Mouse (Mus musculus): ENCODE results near the gene Ggps1. TPM values are rescaled to one million over a fixed set of nuclear protein-coding genes. Genes with fewer than 3 reads are reported as not detected.

Gene Ggps1
- polyA plus RNA-seq, 2 experiments, result 35.9 to 48.2 TPM

DNA sequence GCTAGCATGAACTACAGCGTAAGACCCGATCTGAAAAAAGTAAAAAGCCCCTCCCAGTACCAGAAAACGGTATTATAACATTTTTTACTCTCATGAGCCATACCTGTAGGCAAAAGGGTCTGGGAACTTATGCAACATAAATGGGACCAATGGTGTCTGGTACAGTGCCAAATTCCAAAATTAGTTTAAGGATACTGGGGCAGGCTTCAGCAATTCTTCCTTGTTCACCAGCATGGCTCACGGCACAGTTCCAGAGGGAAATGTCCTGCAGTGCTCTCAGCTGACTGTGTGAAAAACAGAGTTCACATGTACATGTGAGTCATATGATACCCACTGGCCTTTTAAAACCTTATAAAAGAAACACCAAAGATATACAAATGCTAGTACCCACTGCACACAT is 48.7 kb downstream of the Ggps1 start:
- H3K27me3 ChIP-seq (ENCODE audit: control insufficient read depth, insufficient read depth, low read length), result no peaks in the 10 kb centered on the region
- ATAC-seq (ENCODE audit: low FRiP score, low read depth) (no peak), DNase-seq (ENCODE audit: low spot score) (no peak)
- peaks cover 65% of the 10 kb centered on the region for H3K36me3 ChIP-seq (ENCODE audit: control insufficient read depth, insufficient read depth, low read length)
- no peak overlapping the region for H3K9ac ChIP-seq (ENCODE audit: low read depth, low read length, severe bottlenecking)
- H3K4me2 ChIP-seq (replicated peaks; ENCODE audit: low read depth, low read length, severe bottlenecking), result no peak overlapping the region
- H3K4me1 ChIP-seq (ENCODE audit: control insufficient read depth, insufficient read depth, low read length), result no peaks in the 10 kb centered on the region
- H3K27ac ChIP-seq (replicated peaks; ENCODE audit: low read depth, low read length), result no peak overlapping the region
- no peak overlapping the region for H3K4me3 ChIP-seq (replicated peaks; ENCODE audit: low read length)
- TF ChIP-seq POLR2A (IDR thresholded peaks at IDR 0.05; ENCODE audit: borderline replicate concordance, extremely low read depth, insufficient read depth, insufficient read length), result no peak
- 83% methylated on average over 4 of the region's 4 CpGs for WGBS
- no peaks in the 10 kb centered on the region for H3K9me3 ChIP-seq (ENCODE audit: control insufficient read depth, low read length)

DNA sequence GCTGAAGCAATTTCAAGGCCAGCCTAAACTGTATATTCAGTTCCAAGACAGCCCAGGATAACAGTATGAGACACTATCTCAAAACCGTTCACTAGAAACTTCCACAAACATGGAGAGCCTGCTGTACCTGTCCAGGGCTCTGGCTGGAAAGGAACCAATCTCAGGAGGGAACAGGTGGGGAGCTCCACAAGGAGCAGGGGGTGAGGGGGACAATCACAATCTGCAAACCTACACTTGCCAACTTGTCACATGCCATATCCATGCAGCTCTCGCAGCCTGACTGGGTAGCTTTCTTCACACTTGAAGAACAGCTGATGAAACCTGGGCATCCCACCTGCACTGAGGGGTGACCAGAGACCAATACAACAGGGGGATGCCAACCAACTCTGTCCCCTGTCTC is 49.3 kb downstream of the Ggps1 start:
- Histone ChIP-seq H3K27me3 (ENCODE audit: control insufficient read depth, insufficient read depth, low read length) (no peaks in the 10 kb centered on the region), H3K4me1 (ENCODE audit: control insufficient read depth, insufficient read depth, low read length) (no peaks in the 10 kb centered on the region), H3K9ac (ENCODE audit: low read depth, low read length, severe bottlenecking) (no peak overlapping the region), H3K9me3 (ENCODE audit: control insufficient read depth, low read length) (no peaks in the 10 kb centered on the region), H3K36me3 (ENCODE audit: control insufficient read depth, insufficient read depth, low read length) (peaks cover 66% of the 10 kb centered on the region), H3K4me3 (replicated peaks; ENCODE audit: low read length) (no peak overlapping the region), H3K27ac (replicated peaks; ENCODE audit: low read depth, low read length) (no peak overlapping the region), H3K4me2 (replicated peaks; ENCODE audit: low read depth, low read length, severe bottlenecking) (no peak overlapping the region)
- 95% methylated on average over 2 of the region's 2 CpGs for WGBS
- no peak for ATAC-seq (ENCODE audit: low FRiP score, low read depth)
- TF ChIP-seq POLR2A (IDR thresholded peaks at IDR 0.05; ENCODE audit: borderline replicate concordance, extremely low read depth, insufficient read depth, insufficient read length), result no peak
- DNase-seq (ENCODE audit: low spot score), result no peak

DNA sequence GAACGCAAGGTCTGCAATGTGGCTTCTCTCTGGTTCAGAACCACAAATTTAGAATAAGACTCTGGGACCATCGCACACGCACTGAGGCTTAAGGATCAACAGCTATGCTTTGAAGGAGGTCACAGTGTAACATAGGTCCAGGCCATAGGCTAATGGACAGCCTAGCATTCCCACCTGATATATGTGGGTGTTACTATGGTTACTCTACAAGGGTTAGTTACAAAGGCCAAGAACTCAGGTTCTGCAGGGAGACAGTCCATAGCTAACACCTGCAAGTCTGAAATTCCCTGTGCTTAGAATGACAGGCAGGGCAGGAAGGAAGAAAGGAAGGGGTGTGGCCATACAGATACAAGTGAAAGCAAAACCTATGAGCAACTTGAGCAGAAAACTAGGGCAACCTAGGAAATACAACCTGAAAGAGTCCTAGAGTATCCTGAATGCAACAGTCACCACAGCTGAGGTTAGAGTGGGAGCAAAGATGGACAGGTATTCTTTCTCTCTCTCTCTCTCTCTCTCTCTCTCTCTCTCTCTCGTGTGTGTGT is 51.8 kb downstream of the Ggps1 start:
- no peak overlapping the region for H3K27ac ChIP-seq (replicated peaks; ENCODE audit: low read depth, low read length)
- H3K9ac ChIP-seq (ENCODE audit: low read depth, low read length, severe bottlenecking), result no peak overlapping the region
- DNase-seq (ENCODE audit: low spot score) (no peak), ATAC-seq (ENCODE audit: low FRiP score, low read depth) (no peak)
- H3K9me3 ChIP-seq (ENCODE audit: control insufficient read depth, low read length), result no peaks in the 10 kb centered on the region
- no peak overlapping the region for H3K4me2 ChIP-seq (replicated peaks; ENCODE audit: low read depth, low read length, severe bottlenecking)
- no peak overlapping the region for H3K4me3 ChIP-seq (replicated peaks; ENCODE audit: low read length)
- 94% methylated on average over 4 of the region's 4 CpGs for WGBS
- H3K4me1 ChIP-seq (ENCODE audit: control insufficient read depth, insufficient read depth, low read length), result no peaks in the 10 kb centered on the region
- no peak for TF ChIP-seq POLR2A (IDR thresholded peaks at IDR 0.05; ENCODE audit: borderline replicate concordance, extremely low read depth, insufficient read depth, insufficient read length)
- H3K36me3 ChIP-seq (ENCODE audit: control insufficient read depth, insufficient read depth, low read length), result peaks cover 64% of the 10 kb centered on the region
- no peaks in the 10 kb centered on the region for H3K27me3 ChIP-seq (ENCODE audit: control insufficient read depth, insufficient read depth, low read length)

DNA sequence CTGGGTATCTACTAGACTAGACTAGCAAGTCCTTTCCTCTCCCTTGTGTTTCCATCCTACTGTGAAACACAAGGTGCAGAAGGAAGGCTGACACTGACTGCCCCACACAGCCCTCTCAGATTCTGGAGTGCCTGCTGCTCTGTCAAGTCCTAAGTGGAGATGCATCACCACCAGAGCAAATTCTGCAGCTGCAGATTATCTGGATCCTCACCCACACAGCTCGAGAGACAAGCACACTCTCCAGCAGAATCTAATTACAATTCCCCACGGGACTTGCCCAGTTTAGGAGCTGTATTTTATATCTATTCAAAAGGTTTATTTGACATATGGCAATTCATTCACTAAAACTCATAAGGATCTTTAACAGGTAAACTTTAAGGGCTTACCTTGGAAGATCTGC is 57.2 kb downstream of the Ggps1 start:
- no peaks in the 10 kb centered on the region for H3K27me3 ChIP-seq (ENCODE audit: control insufficient read depth, insufficient read depth, low read length)
- no peak overlapping the region for H3K27ac ChIP-seq (replicated peaks; ENCODE audit: low read depth, low read length)
- no peak overlapping the region for H3K9ac ChIP-seq (ENCODE audit: low read depth, low read length, severe bottlenecking)
- H3K9me3 ChIP-seq (ENCODE audit: control insufficient read depth, low read length), result no peaks in the 10 kb centered on the region
- 55% methylated on average over 2 of the region's 2 CpGs for WGBS
- ATAC-seq (ENCODE audit: low FRiP score, low read depth), result no peak
- no peak overlapping the region for H3K4me2 ChIP-seq (replicated peaks; ENCODE audit: low read depth, low read length, severe bottlenecking)
- H3K36me3 ChIP-seq (ENCODE audit: control insufficient read depth, insufficient read depth, low read length), result peaks cover 61% of the 10 kb centered on the region
- no peak for TF ChIP-seq POLR2A (IDR thresholded peaks at IDR 0.05; ENCODE audit: borderline replicate concordance, extremely low read depth, insufficient read depth, insufficient read length)
- H3K4me1 ChIP-seq (ENCODE audit: control insufficient read depth, insufficient read depth, low read length), result no peaks in the 10 kb centered on the region
- no peak overlapping the region for H3K4me3 ChIP-seq (replicated peaks; ENCODE audit: low read length)
- DNase-seq (ENCODE audit: low spot score), result no peak

DNA sequence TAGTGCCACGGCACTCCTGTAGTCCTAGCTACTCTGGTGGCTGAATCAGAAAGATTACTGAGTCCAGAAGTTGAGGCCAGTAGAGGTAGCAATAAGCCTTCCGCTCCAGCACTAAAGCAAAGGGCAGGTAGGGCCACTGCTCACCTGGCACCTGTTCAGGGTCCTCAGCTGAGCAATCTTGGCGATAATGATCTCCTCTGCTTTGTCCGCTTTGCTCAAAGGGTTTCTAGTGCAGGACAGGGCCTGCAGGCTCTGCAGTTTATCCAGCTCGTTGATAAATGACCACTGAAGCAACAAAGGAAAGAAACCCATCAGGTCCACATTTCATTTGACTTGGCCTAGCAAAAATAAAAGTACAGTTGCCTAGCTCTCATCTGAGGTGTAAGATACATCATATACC is 58.3 kb downstream of the Ggps1 start:
- no peak for TF ChIP-seq POLR2A (IDR thresholded peaks at IDR 0.05; ENCODE audit: borderline replicate concordance, extremely low read depth, insufficient read depth, insufficient read length)
- no peak overlapping the region for H3K27ac ChIP-seq (replicated peaks; ENCODE audit: low read depth, low read length)
- H3K9ac ChIP-seq (ENCODE audit: low read depth, low read length, severe bottlenecking), result no peak overlapping the region
- no peaks in the 10 kb centered on the region for H3K4me1 ChIP-seq (ENCODE audit: control insufficient read depth, insufficient read depth, low read length)
- H3K4me3 ChIP-seq (replicated peaks; ENCODE audit: low read length), result no peak overlapping the region
- H3K4me2 ChIP-seq (replicated peaks; ENCODE audit: low read depth, low read length, severe bottlenecking), result no peak overlapping the region
- 90% methylated on average over 5 of the region's 5 CpGs for WGBS
- H3K9me3 ChIP-seq (ENCODE audit: control insufficient read depth, low read length), result no peaks in the 10 kb centered on the region
- H3K27me3 ChIP-seq (ENCODE audit: control insufficient read depth, insufficient read depth, low read length), result no peaks in the 10 kb centered on the region
- H3K36me3 ChIP-seq (ENCODE audit: control insufficient read depth, insufficient read depth, low read length), result peaks cover 66% of the 10 kb centered on the region
- DNase-seq (ENCODE audit: low spot score) (no peak), ATAC-seq (ENCODE audit: low FRiP score, low read depth) (no peak)

DNA sequence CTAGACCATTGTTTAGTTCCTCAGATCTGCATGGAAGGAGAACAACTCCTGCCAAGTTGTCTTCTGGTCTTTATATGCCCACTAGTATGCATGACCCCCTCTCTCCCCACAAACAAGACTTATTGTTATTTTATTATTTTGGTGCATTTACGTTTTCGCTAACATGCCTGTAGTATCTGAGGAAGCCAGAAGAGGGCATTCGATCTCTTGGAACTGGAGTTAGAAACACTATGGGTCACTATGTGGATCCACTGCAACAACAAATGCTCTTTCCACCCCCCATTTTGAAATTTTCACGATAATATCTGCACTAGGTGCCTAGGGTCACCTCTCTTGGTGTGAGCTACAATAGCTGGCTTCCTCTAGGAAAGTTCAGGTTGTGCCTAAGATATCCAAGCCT is 59.2 kb downstream of the Ggps1 start:
- Histone ChIP-seq H3K27ac (replicated peaks; ENCODE audit: low read depth, low read length) (no peak overlapping the region), H3K4me1 (ENCODE audit: control insufficient read depth, insufficient read depth, low read length) (no peaks in the 10 kb centered on the region), H3K9me3 (ENCODE audit: control insufficient read depth, low read length) (no peaks in the 10 kb centered on the region), H3K27me3 (ENCODE audit: control insufficient read depth, insufficient read depth, low read length) (no peaks in the 10 kb centered on the region), H3K4me2 (replicated peaks; ENCODE audit: low read depth, low read length, severe bottlenecking) (no peak overlapping the region), H3K9ac (ENCODE audit: low read depth, low read length, severe bottlenecking) (no peak overlapping the region), H3K36me3 (ENCODE audit: control insufficient read depth, insufficient read depth, low read length) (peaks cover 67% of the 10 kb centered on the region), H3K4me3 (replicated peaks; ENCODE audit: low read length) (no peak overlapping the region)
- ATAC-seq (ENCODE audit: low FRiP score, low read depth), result no peak
- TF ChIP-seq POLR2A (IDR thresholded peaks at IDR 0.05; ENCODE audit: borderline replicate concordance, extremely low read depth, insufficient read depth, insufficient read length), result no peak
- no peak for DNase-seq (ENCODE audit: low spot score)
- WGBS, result 75% methylated on average over 4 of the region's 4 CpGs
